Mouse (Mus musculus) megakaryocyte-erythroid progenitor cell, adult 5 weeks (primary cell): ENCODE measurements around the gene I0C0044D17Rik. TPM values are rescaled to one million over a fixed set of nuclear protein-coding genes. Genes with fewer than 3 reads are reported as not detected.

Experiments used
- polyA plus RNA-seq: library from polyadenylated mRNA; stranded (reverse); fragments of >175 nt; gene quantifications from 2 replicates; pipeline ENCODE4 v1.2.3, GENCODE M21; 2012

The I0C0044D17Rik gene
- not detected in 2 replicates for polyA plus RNA-seq

GRCm38 (mm10) chr4:98823740-98824139, at the start of gene I0C0044D17Rik:
TSS of gene I0C0044D17Rik (minus strand) at chr4:98823840.

GRCm38 (mm10) chr4:98817184-98817911, 6.3 kb downstream of the I0C0044D17Rik start, which contains the start of gene Kank4:
TSS of gene Kank4 (minus strand) at chr4:98817537.

Other genes starting within 250 kb of the I0C0044D17Rik start
- not detected in 2 replicates for gene L1td1, start 97.1 kb downstream of the I0C0044D17Rik start, polyA plus RNA-seq
- 0.01 and 0.02 TPM in 2 replicates for gene Kank4, start 6.3 kb downstream of the I0C0044D17Rik start, polyA plus RNA-seq
- gene Usp1, start 100.0 kb upstream of the I0C0044D17Rik start, polyA plus RNA-seq: 472 TPM in 2 replicates
- 0.21 and 0.50 TPM in 2 replicates for gene Angptl3, start 207.1 kb upstream of the I0C0044D17Rik start, polyA plus RNA-seq